Mouse (Mus musculus): Measurements from ENCODE around the gene Clec10a.

DNA sequence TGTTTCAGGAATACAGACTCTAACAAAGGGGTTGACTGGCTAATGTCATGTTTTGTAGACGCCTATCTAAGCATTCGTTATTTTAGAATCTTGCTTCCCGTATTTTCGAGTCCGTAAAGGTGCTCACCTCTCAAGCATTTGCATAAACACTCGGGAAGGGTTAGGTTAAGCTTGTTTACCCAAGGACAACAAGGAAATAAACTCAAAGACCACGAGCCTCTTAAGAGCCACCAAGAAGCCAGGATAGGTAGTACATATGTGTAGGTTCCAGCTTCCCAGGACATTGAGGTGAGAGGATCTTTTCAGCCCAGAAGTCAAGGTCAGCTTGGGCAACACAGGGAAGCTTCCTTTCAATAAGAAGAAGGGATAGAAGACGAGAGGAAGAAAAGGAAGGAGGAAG lies 43.1 kb downstream of the Clec10a start:
- TF ChIP-seq CTCF (IDR thresholded peaks at IDR 0.05; ENCODE audit: borderline replicate concordance, insufficient read depth, low read length) = no peak
- TF ChIP-seq POLR2A (IDR thresholded peaks at IDR 0.05; ENCODE audit: low read depth, low read length) = no peak

All from embryonic fibroblast, embryonic 13.5 days (primary cell).